Mouse (Mus musculus) thymus, adult 2 months (tissue): Measurements from ENCODE around the gene Adgrl3. TPM values are rescaled to one million over a fixed set of nuclear protein-coding genes. Genes with fewer than 3 reads are reported as not detected.

Experiments
- DNase-seq: peaks from one replicate; pipeline ENCODE4 v3.0.0; 2021
- H3K27ac ChIP-seq: fragments of 200-500 bp; 2 replicates; pipeline ENCODE4 v1.5.1; 2012; ENCODE audit warnings: low read length, control low read depth; ENCODE audit not compliant: control insufficient read depth, insufficient read depth
- H3K27me3 ChIP-seq: fragments of 200-500 bp; 2 replicates; pipeline ENCODE4 v1.6.1; 2012; ENCODE audit warnings: mild to moderate bottlenecking, low read length, moderate library complexity, mixed read lengths; ENCODE audit not compliant: control insufficient read depth, insufficient read depth
- H3K36me3 ChIP-seq: fragments of 200-500 bp; 2 replicates; pipeline ENCODE4 v1.6.1; 2012; ENCODE audit warnings: mild to moderate bottlenecking, low read length, moderate library complexity; ENCODE audit not compliant: control insufficient read depth, insufficient read depth
- H3K4me1 ChIP-seq: fragments of 200-500 bp; replicated peaks from 2 replicates; pipeline ENCODE4 v1.6.1; 2012; ENCODE audit warnings: low read length; ENCODE audit not compliant: control insufficient read depth, insufficient read depth
- H3K4me3 ChIP-seq: fragments of 200-500 bp; 2 replicates; pipeline ENCODE4 v1.5.1; 2012; ENCODE audit warnings: mild to moderate bottlenecking, low read length, control low read depth, moderate library complexity; ENCODE audit not compliant: control insufficient read depth, insufficient read depth
- CTCF ChIP-seq: fragments of 200-500 bp; IDR thresholded peaks from 2 replicates; pipeline ENCODE4 v1.5.1; 2012; ENCODE audit warnings: mild to moderate bottlenecking, control low read depth, low read length, moderate library complexity, borderline replicate concordance; ENCODE audit not compliant: control insufficient read depth, poor library complexity, insufficient read depth; ENCODE audit errors: extremely low read depth
- POLR2A ChIP-seq: fragments of 200-500 bp; IDR thresholded peaks from 2 replicates; pipeline ENCODE4 v1.6.1; 2012; ENCODE audit warnings: mild to moderate bottlenecking, low read length, control low read depth, moderate library complexity; ENCODE audit not compliant: control insufficient read depth, poor library complexity, insufficient read depth; ENCODE audit errors: extremely low read depth
- WGBS: fragments of 180-500 bp; shearing (Covaris S2); methylation state at CpG from one replicate; pipeline ENCODE4 v1.1.7; 2018; 5-methylcytosine and 5-hydroxymethylcytosine counted together
- polyA plus RNA-seq: library from polyadenylated mRNA; depleted of rRNA; stranded (reverse); fragments of >200 nt; gene quantifications from 2 replicates; pipeline ENCODE4 v1.2.3, GENCODE M21; 2012

Adgrl3 gene
- polyA plus RNA-seq, 1 experiment: 0.62 TPM

- 83% methylated on average over 4 of the region's 4 CpGs for WGBS
Measured at GRCm38 (mm10) chr5:81796128-81796527, 776.2 kb downstream of the Adgrl3 start.

DNA sequence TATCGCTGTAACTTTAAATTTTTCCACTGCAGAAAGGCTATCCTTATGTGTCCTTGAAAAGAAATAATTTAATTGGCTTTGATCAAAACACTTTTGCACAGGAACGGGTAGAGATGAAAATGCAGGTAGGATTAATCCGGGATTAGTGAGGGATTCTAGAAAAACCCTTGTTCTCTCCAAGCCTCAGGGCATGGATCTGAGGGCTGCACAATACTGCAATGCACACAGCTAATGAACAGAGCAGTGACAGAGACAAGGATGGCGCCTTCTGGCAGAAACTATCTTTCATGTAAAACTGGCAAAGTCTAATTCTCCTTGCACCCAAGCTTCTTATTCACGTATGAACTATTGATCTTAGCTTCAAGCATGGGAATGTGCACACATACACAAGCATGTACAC is 791.0 kb downstream of the Adgrl3 start:
- H3K27me3 ChIP-seq: no peaks in the 10 kb centered on the region
- DNase-seq: no peak
- no peaks in the 10 kb centered on the region for H3K36me3 ChIP-seq
- H3K4me1 ChIP-seq: no peaks in the 10 kb centered on the region
- WGBS: 92% methylated on average over 5 of the region's 5 CpGs
- TF ChIP-seq CTCF: no peak
- TF ChIP-seq POLR2A: no peak
- H3K27ac ChIP-seq: no peak overlapping the region
- H3K4me3 ChIP-seq: no peak overlapping the region

More at GRCm38 (mm10) chr5:81796128-81796527, 776.2 kb downstream of the Adgrl3 start:
- no peaks in the 10 kb centered on the region for H3K4me1 ChIP-seq
- no peaks in the 10 kb centered on the region for H3K36me3 ChIP-seq
- no peak for DNase-seq
- H3K27ac ChIP-seq: no peak overlapping the region
- TF ChIP-seq POLR2A (no peak), CTCF (no peak)
- H3K4me3 ChIP-seq: no peak overlapping the region
- no peaks in the 10 kb centered on the region for H3K27me3 ChIP-seq

- WGBS: 95% methylated on average over 1 of the region's 1 CpGs
- no peaks in the 10 kb centered on the region for H3K27me3 ChIP-seq
- H3K27ac ChIP-seq: no peak overlapping the region
- H3K4me1 ChIP-seq: no peaks in the 10 kb centered on the region
- H3K4me3 ChIP-seq: no peak overlapping the region
- DNase-seq: no peak
- H3K36me3 ChIP-seq: no peaks in the 10 kb centered on the region
- TF ChIP-seq CTCF (no peak), POLR2A (no peak)
Measured at GRCm38 (mm10) chr5:81832076-81832475, 812.1 kb downstream of the Adgrl3 start.

DNA sequence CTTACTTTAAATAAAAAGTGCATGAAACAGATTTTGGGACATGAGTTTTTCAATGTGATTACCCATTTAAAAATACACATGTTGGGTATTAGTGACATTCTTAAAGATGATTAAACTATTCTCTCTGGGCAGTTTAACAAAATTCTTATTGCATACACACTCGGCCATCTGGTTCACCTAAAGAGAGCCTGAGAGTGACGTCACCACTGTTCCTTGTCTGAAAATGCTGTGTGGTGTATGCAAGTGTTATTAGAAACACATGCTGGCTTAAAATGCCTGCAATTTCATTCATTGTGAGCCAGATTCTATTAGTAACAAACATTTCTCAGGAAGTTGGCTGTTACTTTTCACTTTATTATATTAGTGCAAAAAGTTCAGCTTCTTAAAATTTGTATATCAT is 812.7 kb downstream of the Adgrl3 start:
- H3K27me3 ChIP-seq: no peaks in the 10 kb centered on the region
- H3K36me3 ChIP-seq: no peaks in the 10 kb centered on the region
- no peak for DNase-seq
- TF ChIP-seq CTCF (no peak), POLR2A (no peak)
- WGBS: 95% methylated on average over 2 of the region's 2 CpGs
- H3K27ac ChIP-seq: no peak overlapping the region
- H3K4me1 ChIP-seq: no peaks in the 10 kb centered on the region
- H3K4me3 ChIP-seq: no peak overlapping the region

DNA sequence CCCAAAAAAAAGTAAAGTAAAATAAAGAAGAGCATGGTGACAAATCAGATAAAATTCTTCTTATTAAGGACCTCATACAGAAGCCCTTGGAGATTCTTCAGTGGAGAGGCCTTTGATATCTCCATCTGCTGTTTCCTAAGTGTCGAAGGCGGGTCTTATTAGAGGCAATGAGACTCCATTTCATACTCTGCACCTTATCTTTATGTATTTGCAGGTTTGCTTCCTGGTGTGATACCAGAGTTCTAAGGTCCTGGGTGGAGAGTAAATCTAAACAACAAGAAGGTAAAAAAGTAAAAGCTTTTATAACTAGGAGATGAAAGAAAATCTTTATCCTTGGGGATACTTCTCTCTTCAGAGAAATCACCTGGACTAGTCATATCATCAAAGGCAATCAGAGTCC is 817.9 kb downstream of the Adgrl3 start:
- no peaks in the 10 kb centered on the region for H3K4me1 ChIP-seq
- H3K36me3 ChIP-seq: no peaks in the 10 kb centered on the region
- no peak overlapping the region for H3K27ac ChIP-seq
- WGBS: 98% methylated on average over 2 of the region's 2 CpGs
- no peak for DNase-seq
- H3K27me3 ChIP-seq: no peaks in the 10 kb centered on the region
- TF ChIP-seq CTCF (no peak), POLR2A (no peak)
- H3K4me3 ChIP-seq: no peak overlapping the region

- no peak for TF ChIP-seq CTCF
- TF ChIP-seq POLR2A: no peak
- Histone ChIP-seq H3K27me3 (no peaks in the 10 kb centered on the region), H3K4me1 (no peaks in the 10 kb centered on the region), H3K36me3 (no peaks in the 10 kb centered on the region), H3K27ac (no peak overlapping the region), H3K4me3 (no peak overlapping the region)
- no peak for DNase-seq
- WGBS: 77% methylated on average over 4 of the region's 4 CpGs
Measured at GRCm38 (mm10) chr5:81843798-81844197, 823.9 kb downstream of the Adgrl3 start.

GRCm38 (mm10) chr5:81870336-81870735 is 850.4 kb downstream of the Adgrl3 start:
- no peak for TF ChIP-seq CTCF
- no peak for TF ChIP-seq POLR2A
- DNase-seq: no peak
- 94% methylated on average over 6 of the region's 6 CpGs for WGBS
- Histone ChIP-seq H3K36me3 (no peaks in the 10 kb centered on the region), H3K4me1 (no peaks in the 10 kb centered on the region), H3K27me3 (no peaks in the 10 kb centered on the region), H3K27ac (no peak overlapping the region), H3K4me3 (no peak overlapping the region)
